ENCODE assay signal across 7 mouse cellular contexts in the genomic region with DNA sequence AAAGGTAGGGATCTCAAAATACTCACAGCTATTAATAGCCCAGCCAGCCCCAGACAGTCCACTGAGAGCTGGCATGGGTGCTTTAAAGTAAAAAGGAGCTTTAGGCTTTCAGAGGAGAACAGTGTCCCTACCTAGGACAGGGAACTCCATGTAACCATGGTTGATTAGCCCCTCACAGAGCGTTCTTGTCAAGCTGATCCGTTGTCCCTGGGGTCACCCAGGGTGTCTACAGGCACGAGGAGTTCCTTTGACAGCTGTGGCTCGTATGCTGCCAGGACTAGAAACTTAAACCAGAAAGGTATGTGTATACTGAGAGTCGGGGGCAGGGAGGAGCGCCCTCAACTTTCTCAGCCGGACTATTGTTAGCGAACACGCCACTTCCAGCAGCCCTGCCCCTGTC. TPM values are rescaled to one million over a fixed set of nuclear protein-coding genes. Genes with fewer than 3 reads are reported as not detected.
A peak's percentile ranks its signal among the peaks of the same experiment; 100 is the strongest.
DNase-seq lines count a peak whose midpoint lies in the region; ATAC-seq and TF ChIP-seq lines count a peak whose summit lies in the region.

No protein-coding gene starts in this region.

- WGBS in limb, embryonic 14.5 days = 58% methylated on average over 9 of the region's 9 CpGs

- H3K36me3 ChIP-seq in megakaryocyte, embryonic 14.5 days (replicated peaks; ENCODE audit: low read length) = peaks cover 72% of the 10 kb centered on the region
- H3K36me3 ChIP-seq in limb, embryonic 14.5 days (ENCODE audit: control insufficient read depth, insufficient read depth, low read length) = peaks cover 51% of the 10 kb centered on the region

- no peak overlapping the region for H3K27ac ChIP-seq in limb, embryonic 14.5 days (replicated peaks; ENCODE audit: low read depth, low read length)

- H3K9me3 ChIP-seq in megakaryocyte, embryonic 14.5 days = no peaks in the 10 kb centered on the region
- no peaks in the 10 kb centered on the region for H3K9me3 ChIP-seq in limb, embryonic 14.5 days (ENCODE audit: control insufficient read depth, low read length)

- H3K27me3 ChIP-seq in megakaryocyte, embryonic 14.5 days (replicated peaks) = no peaks in the 10 kb centered on the region
- no peaks in the 10 kb centered on the region for H3K27me3 ChIP-seq in limb, embryonic 14.5 days (ENCODE audit: control insufficient read depth, insufficient read depth, low read length)

- ATAC-seq in megakaryocyte, adult 5-6 weeks (ENCODE audit: poor library complexity, severe bottlenecking) = no peak
- no peak for ATAC-seq in limb, embryonic 14.5 days (ENCODE audit: low FRiP score, low read depth)
- ATAC-seq in cerebellum, adult (ENCODE audit: insufficient number of reproducible peaks, low FRiP score, low TSS enrichment) = no peak

- H3K4me3 ChIP-seq in megakaryocyte, embryonic 14.5 days (replicated peaks) = peak overlapping the region; percentile 95
- peak overlapping the region; percentile 87 for H3K4me3 ChIP-seq in limb, embryonic 14.5 days (replicated peaks; ENCODE audit: low read length)

- peaks cover 72% of the 10 kb centered on the region for H3K4me1 ChIP-seq in megakaryocyte, embryonic 14.5 days
- H3K4me1 ChIP-seq in limb, embryonic 14.5 days (ENCODE audit: control insufficient read depth, insufficient read depth, low read length) = peaks cover 21% of the 10 kb centered on the region

- peak; percentile 34 for DNase-seq in heart, adult 8-10 months (ENCODE audit: low spot score)
- DNase-seq in limb, embryonic 14.5 days (ENCODE audit: low spot score) = no peak
- no peak for DNase-seq in ovary, adult 18-20 months (ENCODE audit: low spot score)
- DNase-seq in adipocyte (ENCODE audit: low spot score) = no peak

- 0 out of 2 replicates have a peak overlapping the region, but pooled peaks have one; percentile 73 for H3K9ac ChIP-seq in limb, embryonic 14.5 days (ENCODE audit: low read depth, low read length, severe bottlenecking)

- peak overlapping the region; percentile 63 for H3K4me2 ChIP-seq in limb, embryonic 14.5 days (replicated peaks; ENCODE audit: low read depth, low read length, severe bottlenecking)

- TF ChIP-seq POLR2A in limb, embryonic 14.5 days (IDR thresholded peaks at IDR 0.05; ENCODE audit: borderline replicate concordance, extremely low read depth, insufficient read depth, insufficient read length) = no peak

RNA-seq across cellular contexts. Expression of a gene that starts 0.3 kb away (rescaled TPM):
- 145 and 216 TPM in 2 replicates for polyA plus RNA-seq in megakaryocyte, embryonic 14.5 days (2012; ENCODE audit: insufficient read depth, low replicate concordance)
- total RNA-seq in megakaryocyte, adult 5-6 weeks (2015) = 43.5 and 57.6 TPM in 2 replicates
- 68.3 and 81.4 TPM in 2 replicates for total RNA-seq in megakaryocyte, adult 5-6 weeks (2017)
- total RNA-seq in heart, adult 8-10 months (2022) = 10 to 100 TPM; 47.1 to 52.5 (median 51.6) TPM
- polyA plus RNA-seq in limb, embryonic 14.5 days (2012; rRNA removed) = 75.2 and 97.9 TPM in 2 replicates
- polyA plus RNA-seq in limb, embryonic 14.5 days (2014; fragmentation: Nextera tagmentation; extraction: Ambion mirVana) = 155 and 156 TPM in 2 replicates

RNA-seq across cellular contexts. Expression of a gene that starts 1.8 kb away (rescaled TPM):
- 322 and 388 TPM in 2 replicates for polyA plus RNA-seq in megakaryocyte, embryonic 14.5 days (2012; ENCODE audit: insufficient read depth, low replicate concordance)
- total RNA-seq in megakaryocyte, adult 5-6 weeks (2015) = 27.0 and 32.0 TPM in 2 replicates
- 14.7 and 16.6 TPM in 2 replicates for total RNA-seq in megakaryocyte, adult 5-6 weeks (2017)
- 10 to 100 TPM; 53.8 to 65.7 (median 61.5) TPM for total RNA-seq in heart, adult 8-10 months (2022)
- polyA plus RNA-seq in limb, embryonic 14.5 days (2012; rRNA removed) = 137 and 172 TPM in 2 replicates
- polyA plus RNA-seq in limb, embryonic 14.5 days (2014; fragmentation: Nextera tagmentation; extraction: Ambion mirVana) = 122 and 128 TPM in 2 replicates

RNA-seq across cellular contexts. Expression of a gene that starts 4.8 kb away (rescaled TPM):
- 9.4 and 30.6 TPM in 2 replicates for polyA plus RNA-seq in megakaryocyte, embryonic 14.5 days (2012; ENCODE audit: insufficient read depth, low replicate concordance)
- 9.6 and 10.6 TPM in 2 replicates for total RNA-seq in megakaryocyte, adult 5-6 weeks (2015)
- 62.2 and 75.0 TPM in 2 replicates for total RNA-seq in megakaryocyte, adult 5-6 weeks (2017)
- 10 to 100 TPM; 10.5 to 13.7 (median 12.4) TPM for total RNA-seq in heart, adult 8-10 months (2022)
- polyA plus RNA-seq in limb, embryonic 14.5 days (2012; rRNA removed) = 47.2 and 48.5 TPM in 2 replicates
- polyA plus RNA-seq in limb, embryonic 14.5 days (2014; fragmentation: Nextera tagmentation; extraction: Ambion mirVana) = 36.8 and 52.4 TPM in 2 replicates

RNA-seq across cellular contexts. Expression of a gene that starts 26.0 kb away (rescaled TPM):
- 33.5 and 37.7 TPM in 2 replicates for polyA plus RNA-seq in megakaryocyte, embryonic 14.5 days (2012; ENCODE audit: insufficient read depth, low replicate concordance)
- total RNA-seq in megakaryocyte, adult 5-6 weeks (2015) = 22.8 and 24.4 TPM in 2 replicates
- 48.9 and 49.7 TPM in 2 replicates for total RNA-seq in megakaryocyte, adult 5-6 weeks (2017)
- 10 to 100 TPM; 25.1 to 31.0 (median 28.6) TPM for total RNA-seq in heart, adult 8-10 months (2022)
- 115 and 119 TPM in 2 replicates for polyA plus RNA-seq in limb, embryonic 14.5 days (2012; rRNA removed)
- 83.2 and 88.7 TPM in 2 replicates for polyA plus RNA-seq in limb, embryonic 14.5 days (2014; fragmentation: Nextera tagmentation; extraction: Ambion mirVana)

RNA-seq across cellular contexts. Expression of a gene that starts 28.8 kb away (rescaled TPM):
- polyA plus RNA-seq in megakaryocyte, embryonic 14.5 days (2012; ENCODE audit: insufficient read depth, low replicate concordance) = 90.0 and 167 TPM in 2 replicates
- 1.7 and 1.9 TPM in 2 replicates for total RNA-seq in megakaryocyte, adult 5-6 weeks (2015)
- total RNA-seq in megakaryocyte, adult 5-6 weeks (2017) = 1.9 and 2.4 TPM in 2 replicates
- total RNA-seq in heart, adult 8-10 months (2022) = 10 to 100 TPM; 16.5 to 21.2 (median 18.7) TPM
- polyA plus RNA-seq in limb, embryonic 14.5 days (2012; rRNA removed) = 135 and 149 TPM in 2 replicates
- 52.6 and 58.2 TPM in 2 replicates for polyA plus RNA-seq in limb, embryonic 14.5 days (2014; fragmentation: Nextera tagmentation; extraction: Ambion mirVana)
